Mouse (Mus musculus) megakaryocyte, embryonic 14.5 days (primary cell): Measurements from ENCODE around the gene Cacnb1.

Source experiments
- FLI1 ChIP-seq: IDR thresholded peaks from 2 replicates; pipeline ENCODE4 v1.6.1; 2012; ENCODE audit warnings: low read length, inconsistent platforms, mixed read lengths
- GATA1 ChIP-seq: IDR thresholded peaks from 3 replicates; pipeline ENCODE4 v1.6.1; 2012; ENCODE audit warnings: mixed read lengths, low read length, inconsistent platforms, borderline replicate concordance

- TF ChIP-seq GATA1 (no peak), FLI1 (no peak)
Measured at GRCm38 (mm10) chr11:98018222-98018621, 4.6 kb downstream of the Cacnb1 start.
